Mouse (Mus musculus): ENCODE results near the gene Olfr345. TPM values are rescaled to one million over a fixed set of nuclear protein-coding genes. Genes with fewer than 3 reads are reported as not detected.

Gene Olfr345
- not detected for total RNA-seq (2022)

- DNase-seq (ENCODE audit: low spot score in 2 of 2), result no peak
Measured at GRCm38 (mm10) chr2:36639741-36640140, at the start of gene Olfr345. Olfr345 (plus strand) TSS chr2:36640041.

GRCm38 (mm10) chr2:36685488-36685887, 45.6 kb downstream of the Olfr345 start, which contains the start of gene Olfr346:
Olfr346 (plus strand) TSS chr2:36685788.
- no peak for DNase-seq (ENCODE audit: low spot score in 2 of 2)

Other genes starting within 250 kb of the Olfr345 start
- gene Olfr339, start 221.1 kb upstream of the Olfr345 start, total RNA-seq (2022), result not detected
- gene Olfr340, start 187.5 kb upstream of the Olfr345 start, total RNA-seq (2022), result not detected
- not detected for gene Olfr341, start 157.6 kb upstream of the Olfr345 start, total RNA-seq (2022)
- not detected for gene Olfr342, start 115.0 kb upstream of the Olfr345 start, total RNA-seq (2022)
- gene Olfr344, start 73.4 kb upstream of the Olfr345 start, total RNA-seq (2022), result not detected
- gene Olfr346, start 45.7 kb downstream of the Olfr345 start, total RNA-seq (2022), result not detected
- not detected for gene Olfr347, start 91.9 kb downstream of the Olfr345 start, total RNA-seq (2022)
- not detected for gene Olfr348, start 144.2 kb downstream of the Olfr345 start, total RNA-seq (2022)
- gene Olfr50, start 150.5 kb downstream of the Olfr345 start, total RNA-seq (2022), result not detected
- not detected for gene Olfr3, start 177.0 kb downstream of the Olfr345 start, total RNA-seq (2022)
- gene Olfr350, start 206.3 kb downstream of the Olfr345 start, total RNA-seq (2022), result not detected
- gene Olfr351, start 222.6 kb downstream of the Olfr345 start, total RNA-seq (2022), result not detected
- not detected for gene Olfr352, start 228.4 kb downstream of the Olfr345 start, total RNA-seq (2022)